Mouse (Mus musculus) embryonic facial prominence, embryonic 15.5 days (tissue): Measurements from ENCODE around the gene Foxk1. TPM values are rescaled to one million over a fixed set of nuclear protein-coding genes. Genes with fewer than 3 reads are reported as not detected.

Experiments used
- polyA plus RNA-seq: library from polyadenylated mRNA; unstranded; fragments of >200 nt; fragmentation: Nextera tagmentation; extraction: Ambion mirVana; gene quantifications from 2 replicates; pipeline ENCODE4 v1.2.1, GENCODE M21; 2015

The Foxk1 gene
- polyA plus RNA-seq, 1 experiment from 2014 or later = 6.6 TPM

Other genes with a start within 250 kb of the Foxk1 start
- gene Ap5z1, start 62.4 kb downstream of the Foxk1 start, polyA plus RNA-seq = 9.9 and 11.8 TPM in 2 replicates
- gene Papolb, start 128.6 kb downstream of the Foxk1 start, polyA plus RNA-seq = 0.05 and 0.13 TPM in 2 replicates
- 6.9 and 7.9 TPM in 2 replicates for gene Radil, start 149.6 kb downstream of the Foxk1 start, polyA plus RNA-seq
- 4.1 and 4.6 TPM in 2 replicates for gene Mmd2, start 207.3 kb downstream of the Foxk1 start, polyA plus RNA-seq
- 44.7 and 47.8 TPM in 2 replicates for gene Wipi2, start 226.2 kb downstream of the Foxk1 start, polyA plus RNA-seq